Mouse (Mus musculus) mouse trophoblast stem cell (cell line): ENCODE data around the gene Sprn.
"Not testable (repeated sequence)": the region's sequence is repeated elsewhere in the genome, so short reads cannot be mapped to it uniquely, and the experiment has no call there.

ENCODE experiments used
- in situ Hi-C, 2 experiments: fragments of 300-500 bp; cut with MseI, MboI; formaldehyde crosslinking; loops; 2 replicates in 1 of 2; 3 replicates in 1 of 2; pipeline ENCODE4 v1.15.1; 2025

The Sprn gene

GRCm38 (mm10) chr7:140144550-140144949 is 10.1 kb downstream of the Sprn start:
- in situ Hi-C loops, result loop anchor here (5.0 kb wide), 2 partner anchors 62 to 67 kb away; partner anchors contain the start of gene Caly (in 1 of the 2)

- in situ Hi-C loops, result loop anchor here (5.0 kb wide), 2 partner anchors 59 to 64 kb away; partner anchors contain the start of gene Caly (in 1 of the 2)
These were observed 13.3 kb downstream of the Sprn start for GRCm38 (mm10) chr7:140141350-140141749.

GRCm38 (mm10) chr7:140138021-140138310 is 16.7 kb downstream of the Sprn start:
- in situ Hi-C loops, result no loop called here

DNA sequence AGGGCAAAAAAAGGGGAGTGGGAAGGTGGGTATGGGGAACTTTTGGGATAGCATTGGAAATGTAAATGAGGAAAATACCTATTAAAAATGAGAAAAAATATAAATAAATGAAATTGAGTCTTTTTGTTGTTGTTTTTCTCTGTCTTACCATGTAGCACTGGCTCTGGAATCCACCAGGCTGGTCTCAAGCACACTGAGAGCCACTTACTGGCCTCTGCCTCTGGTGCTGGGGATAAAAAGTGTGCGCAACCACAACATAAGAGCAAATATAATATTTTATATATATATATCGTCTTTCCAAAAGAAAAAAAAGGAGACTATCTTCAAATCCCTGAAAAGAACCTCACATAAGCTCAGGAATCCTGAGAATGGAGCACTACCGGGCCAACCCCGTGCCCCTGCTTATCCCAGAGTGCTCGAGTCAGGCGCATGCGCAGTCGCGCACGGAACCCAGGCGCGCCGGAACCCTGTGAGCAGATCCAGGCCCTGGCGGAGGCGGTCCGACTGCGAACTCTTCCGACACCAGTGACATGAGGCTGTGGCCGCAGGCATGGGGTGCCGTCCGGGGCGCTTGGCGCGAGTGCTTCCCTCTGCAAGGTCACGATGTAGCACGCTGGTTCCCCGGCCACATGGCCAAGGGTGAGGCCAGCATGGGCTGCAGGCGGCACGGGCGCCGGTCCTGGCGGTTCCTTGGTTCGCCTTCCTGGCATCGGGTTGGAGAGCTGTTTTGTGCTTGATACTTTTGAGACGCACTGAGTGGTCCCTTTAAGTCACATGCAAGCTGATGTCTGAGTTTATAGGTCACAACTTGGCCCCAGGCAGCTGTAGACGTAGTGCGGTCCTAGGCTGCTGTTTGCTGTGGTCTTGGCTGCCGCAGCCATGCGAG is 17.3 kb downstream of the Sprn start, which contains the start of gene Mtg1:
Mtg1 (plus strand) TSS at position 430 of the 886 bp plus-strand sequence.
- in situ Hi-C loops, result no loop called here

DNA sequence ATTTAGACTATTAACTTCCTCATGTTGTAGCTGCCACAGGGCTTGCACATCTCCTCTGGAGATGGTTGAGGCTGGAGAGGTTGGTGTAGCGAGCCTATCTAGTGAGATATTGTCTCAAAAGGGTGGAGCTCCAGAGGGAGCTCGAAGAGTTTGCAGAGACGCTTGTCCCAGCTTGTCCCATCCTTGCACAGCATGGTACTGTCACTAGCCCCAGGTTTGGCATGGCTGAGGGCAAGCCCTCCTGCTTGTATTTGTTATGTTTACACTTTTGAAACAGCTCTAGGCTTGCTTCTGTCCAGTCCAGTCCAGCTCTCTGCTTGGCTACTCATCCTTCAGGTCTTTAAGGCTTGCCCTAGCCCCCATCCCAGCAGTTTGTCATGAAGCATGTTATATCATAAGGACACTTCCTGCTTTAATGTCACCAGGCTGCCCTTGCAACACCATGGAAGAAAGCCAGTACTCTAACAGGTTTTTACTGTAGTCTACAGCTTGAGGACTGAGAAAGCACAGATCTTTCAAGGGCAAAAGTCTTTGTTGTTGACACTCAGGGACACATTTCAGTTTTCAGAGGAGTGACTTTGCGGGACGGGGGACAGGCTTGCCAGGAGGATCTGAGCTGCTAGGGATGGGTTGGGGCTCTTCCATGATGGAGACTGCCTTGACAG is 19.4 kb downstream of the Sprn start:
- in situ Hi-C loops, result no loop called here

DNA sequence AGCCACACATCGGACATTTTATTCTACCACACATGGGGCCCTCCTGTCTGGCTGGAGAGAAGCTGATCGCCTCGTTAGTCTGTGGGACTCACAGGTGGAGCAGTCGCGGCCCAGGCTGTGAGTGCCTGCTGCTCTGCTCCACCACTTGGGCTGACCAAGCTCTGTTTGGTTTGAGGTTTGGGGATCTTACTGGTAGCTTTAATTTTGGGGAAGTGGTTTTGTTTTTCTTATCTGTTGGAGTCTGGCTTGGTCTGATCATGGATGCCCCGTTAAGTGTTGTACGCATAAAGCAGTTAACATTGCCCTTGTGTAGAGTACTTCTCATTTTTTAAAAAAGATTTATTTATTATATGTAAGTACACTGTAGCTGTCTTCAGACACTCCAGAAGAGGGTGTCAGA is 20.6 kb downstream of the Sprn start:
- in situ Hi-C loops, result not testable (repeated sequence)

- in situ Hi-C loops, result not testable (repeated sequence)
These were observed 22.5 kb downstream of the Sprn start for GRCm38 (mm10) chr7:140132184-140132583.

- in situ Hi-C loops, result no loop called here
These were observed 26.8 kb downstream of the Sprn start for GRCm38 (mm10) chr7:140127911-140128310.

- in situ Hi-C loops, result no loop called here
These were observed 27.7 kb downstream of the Sprn start for GRCm38 (mm10) chr7:140126934-140127333.

GRCm38 (mm10) chr7:140126022-140126350 is 28.7 kb downstream of the Sprn start:
- in situ Hi-C loops, result no loop called here

- in situ Hi-C loops, result no loop called here
These were observed 29.2 kb downstream of the Sprn start for GRCm38 (mm10) chr7:140125278-140126021.

GRCm38 (mm10) chr7:140124382-140124781 is 30.3 kb downstream of the Sprn start:
- in situ Hi-C loops, result no loop called here

- in situ Hi-C loops, result no loop called here
These were observed 31.9 kb downstream of the Sprn start for GRCm38 (mm10) chr7:140122765-140123164.

GRCm38 (mm10) chr7:140121338-140121910 is 33.3 kb downstream of the Sprn start:
- in situ Hi-C loops, result no loop called here

DNA sequence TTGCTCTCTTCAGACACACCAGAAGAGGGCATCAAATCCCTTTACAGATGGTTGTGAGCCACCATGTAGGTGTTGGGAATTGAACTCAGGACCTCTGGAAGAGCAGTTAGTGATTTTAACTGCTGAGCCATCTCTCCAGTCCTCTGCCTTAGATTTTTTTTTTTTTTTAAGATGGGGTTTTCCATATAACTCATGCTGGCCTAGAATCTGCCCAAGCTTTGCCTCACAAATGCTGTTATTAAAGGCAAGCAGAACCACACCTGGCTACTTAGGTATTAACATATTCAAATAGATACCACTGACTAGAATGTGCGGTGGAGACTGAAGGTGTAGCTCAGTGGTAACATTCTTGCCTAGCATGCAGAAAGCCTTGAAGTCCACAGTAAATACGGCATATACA is 34.2 kb downstream of the Sprn start:
- in situ Hi-C loops, result no loop called here

GRCm38 (mm10) chr7:140116329-140117054 is 38.2 kb downstream of the Sprn start, which contains the start of gene Echs1:
Echs1 (minus strand) TSS chr7:140116476.
- in situ Hi-C loops, result no loop called here

GRCm38 (mm10) chr7:140115583-140116328 is 38.9 kb downstream of the Sprn start, which contains the start of gene Paox:
Paox (plus strand) TSS chr7:140115799.
- in situ Hi-C loops, result no loop called here

GRCm38 (mm10) chr7:140111943-140112342 is 42.7 kb downstream of the Sprn start:
- in situ Hi-C loops, result no loop called here

- in situ Hi-C loops, result no loop called here
These were observed 50.7 kb downstream of the Sprn start for GRCm38 (mm10) chr7:140104009-140104408.
